Mouse (Mus musculus) MEL (cell line): ENCODE data around the gene Hormad1. TPM values are rescaled to one million over a fixed set of nuclear protein-coding genes. Genes with fewer than 3 reads are reported as not detected.
"Not testable (repeated sequence)": the region's sequence is repeated elsewhere in the genome, so short reads cannot be mapped to it uniquely, and the experiment has no call there.

Experiments
- DNase-seq: peaks from one replicate; pipeline ENCODE4 v3.0.0; 2011; ENCODE audit warnings: low read depth, low spot score
- H3K27ac ChIP-seq: 2 replicates; pipeline ENCODE4 v1.5.1; 2012; ENCODE audit warnings: low read depth, mild to moderate bottlenecking, control low read depth, low read length, moderate library complexity; ENCODE audit not compliant: control insufficient read depth
- H3K27me3 ChIP-seq, 2 experiments: fragments of 150-350 bp in 1 of 2; sonication (generic) in 1 of 2; 2 replicates each; pipeline ENCODE4 v1.6.1; 2012; ENCODE audit warnings: low read length in 2 of 2, mild to moderate bottlenecking in 2 of 2, improper control_type of control experiment in 1 of 2, moderate library complexity in 1 of 2; ENCODE audit not compliant: insufficient read depth in 2 of 2, control insufficient read depth in 1 of 2
- H3K36me3 ChIP-seq, 2 experiments: 2 replicates each; pipeline ENCODE4 v1.6.1; 2012 to 2014; ENCODE audit warnings: low read length in 2 of 2, improper control_type of control experiment in 1 of 2, inconsistent platforms in 1 of 2, mild to moderate bottlenecking in 1 of 2; ENCODE audit not compliant: insufficient read depth in 2 of 2, control insufficient read depth in 1 of 2
- H3K4me1 ChIP-seq, 2 experiments: fragments of 150-350 bp in 1 of 2; sonication (generic) in 1 of 2; 2 replicates each; pipeline ENCODE4 v1.6.1; 2012; ENCODE audit warnings: low read length in 2 of 2, improper control_type of control experiment in 1 of 2, mild to moderate bottlenecking in 1 of 2; ENCODE audit not compliant: insufficient read depth in 2 of 2, control insufficient read depth in 1 of 2
- H3K4me3 ChIP-seq, 2 experiments: fragments of 150-350 bp in 1 of 2; sonication (generic) in 1 of 2; 2 replicates each; pipeline ENCODE4 v1.5.1; 2012; ENCODE audit warnings: low read depth in 2 of 2, low read length in 2 of 2, mild to moderate bottlenecking in 2 of 2, moderate library complexity in 2 of 2, control low read depth in 1 of 2, improper control_type of control experiment in 1 of 2; ENCODE audit not compliant: control insufficient read depth in 1 of 2, insufficient read depth in 1 of 2
- H3K79me2 ChIP-seq: 2 replicates; pipeline ENCODE4 v1.6.1; 2012; ENCODE audit warnings: mild to moderate bottlenecking, low read length, moderate library complexity; ENCODE audit not compliant: control insufficient read depth, poor library complexity, insufficient read depth
- H3K9ac ChIP-seq: 2 replicates; pipeline ENCODE4 v1.6.1; 2012; ENCODE audit warnings: low read depth, mild to moderate bottlenecking, control low read depth, low read length, moderate library complexity; ENCODE audit not compliant: control insufficient read depth, poor library complexity, severe bottlenecking
- H3K9me3 ChIP-seq: fragments of 150-350 bp; sonication (generic); replicated peaks from 2 replicates; pipeline ENCODE4 v1.6.1; 2012; ENCODE audit warnings: mild to moderate bottlenecking, low read length, improper control_type of control experiment, moderate library complexity; ENCODE audit not compliant: insufficient read depth
- BHLHE40 ChIP-seq: IDR thresholded peaks from 2 replicates; pipeline ENCODE4 v1.6.1; 2012; ENCODE audit warnings: low read depth, mild to moderate bottlenecking, inconsistent platforms, low read length, improper control_type of control experiment, borderline replicate concordance
- CHD1 ChIP-seq: IDR thresholded peaks from 2 replicates; pipeline ENCODE4 v1.6.1; 2012; ENCODE audit warnings: low read depth, mild to moderate bottlenecking, inconsistent platforms, low read length, improper control_type of control experiment
- CTCF ChIP-seq, 3 experiments: IDR thresholded peaks in 2 of 3; conservative IDR thresholded peaks in 1 of 3; 2 replicates each; pipeline ENCODE4 v1.5.1; 2011 to 2012; ENCODE audit warnings: low read length in 3 of 3, low read depth in 2 of 3, mild to moderate bottlenecking in 2 of 3, improper control_type of control experiment in 1 of 3, inconsistent platforms in 1 of 3, mixed read lengths in 1 of 3, moderate library complexity in 1 of 3; ENCODE audit not compliant: control insufficient read depth in 1 of 3, insufficient read depth in 1 of 3, poor library complexity in 1 of 3, severe bottlenecking in 1 of 3
- GABPA ChIP-seq: IDR thresholded peaks from 2 replicates; pipeline ENCODE4 v1.6.1; 2012; ENCODE audit warnings: low read depth, mild to moderate bottlenecking, inconsistent platforms, low read length, improper control_type of control experiment, moderate library complexity
- JUND ChIP-seq: IDR thresholded peaks from 2 replicates; pipeline ENCODE4 v1.6.1; 2011; ENCODE audit warnings: low read depth, mild to moderate bottlenecking, improper control_type of control experiment, low read length
- MAFK ChIP-seq: IDR thresholded peaks from 2 replicates; pipeline ENCODE4 v1.6.1; 2011; ENCODE audit warnings: low read depth, mild to moderate bottlenecking, low read length, improper control_type of control experiment, borderline replicate concordance
- MEF2A ChIP-seq: IDR thresholded peaks from 2 replicates; pipeline ENCODE4 v1.6.1; 2014; ENCODE audit warnings: low read depth, mild to moderate bottlenecking, inconsistent platforms, low read length, improper control_type of control experiment; ENCODE audit not compliant: poor library complexity, insufficient replicate concordance, severe bottlenecking; ENCODE audit errors: extremely low read depth
- NRF1 ChIP-seq: IDR thresholded peaks from 2 replicates; pipeline ENCODE4 v1.6.1; 2014; ENCODE audit warnings: low read depth, mild to moderate bottlenecking, inconsistent platforms, low read length, improper control_type of control experiment, moderate library complexity; ENCODE audit not compliant: poor library complexity, insufficient read depth, severe bottlenecking
- POLR2AphosphoS5 ChIP-seq: IDR thresholded peaks from 2 replicates; pipeline ENCODE4 v1.6.1; 2012; ENCODE audit warnings: low read depth, borderline replicate concordance, mild to moderate bottlenecking, inconsistent platforms, low read length, moderate library complexity, mixed read lengths
- ZC3H11A ChIP-seq: IDR thresholded peaks from 2 replicates; pipeline ENCODE4 v1.6.1; 2012; ENCODE audit warnings: low read depth, mild to moderate bottlenecking, inconsistent platforms, low read length, improper control_type of control experiment
- polyA plus RNA-seq, 2 experiments: library from polyadenylated mRNA; stranded (reverse) in 1 of 2; unstranded in 1 of 2; fragments of >175 nt in 1 of 2; fragments of >200 nt in 1 of 2; gene quantifications; 2 replicates each; pipeline versions ENCODE4 v1.2.1 to v1.2.4; 2012; ENCODE audit warnings: low replicate concordance in 2 of 2, low read depth in 1 of 2; ENCODE audit not compliant: insufficient read length in 2 of 2, insufficient read depth in 1 of 2, missing spikeins in 1 of 2
- total RNA-seq: library from RNA; depleted of rRNA; stranded (reverse); fragments of 300-350 nt; gene quantifications from 2 replicates; pipeline ENCODE4 v1.2.3, GENCODE M21; 2012

Gene Hormad1
- total and polyA plus RNA-seq, 3 experiments, result not detected

DNA sequence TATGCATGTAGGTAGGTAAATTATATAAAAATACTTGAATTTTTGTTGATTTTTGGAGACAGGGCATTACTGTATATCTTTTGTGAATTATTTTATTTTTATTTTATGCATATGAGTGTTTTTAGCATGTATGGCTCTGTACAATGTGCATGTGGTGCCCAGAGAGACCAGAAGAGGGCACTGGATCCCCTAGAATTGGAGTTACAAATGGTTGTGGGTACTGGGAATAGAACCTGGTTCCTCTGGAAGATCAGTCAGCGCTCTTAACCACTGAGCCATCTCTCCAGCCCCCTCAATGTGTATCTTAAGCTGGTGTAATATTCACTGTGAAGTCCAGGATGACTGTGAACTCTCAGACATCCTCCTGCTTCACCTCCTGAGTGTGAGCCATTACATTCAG lies 24.6 kb upstream of the Hormad1 start (continued):
- TF ChIP-seq ZC3H11A (peak; percentile 50; the same call in 1 of the 2 replicates), POLR2AphosphoS5 (no peak), CTCF (IDR thresholded peaks at IDR 0.05 in 2 of 3, conservative IDR thresholded peaks at IDR 0.05 in 1 of 3; ENCODE audit: control insufficient read depth in 1 of 3, insufficient read depth in 1 of 3, low read depth in 2 of 3, low read length in 3 of 3, poor library complexity in 1 of 3, severe bottlenecking in 1 of 3) (peak; percentile 52 to 63 (median 53); a peak in 5 of 6 replicates)

DNA sequence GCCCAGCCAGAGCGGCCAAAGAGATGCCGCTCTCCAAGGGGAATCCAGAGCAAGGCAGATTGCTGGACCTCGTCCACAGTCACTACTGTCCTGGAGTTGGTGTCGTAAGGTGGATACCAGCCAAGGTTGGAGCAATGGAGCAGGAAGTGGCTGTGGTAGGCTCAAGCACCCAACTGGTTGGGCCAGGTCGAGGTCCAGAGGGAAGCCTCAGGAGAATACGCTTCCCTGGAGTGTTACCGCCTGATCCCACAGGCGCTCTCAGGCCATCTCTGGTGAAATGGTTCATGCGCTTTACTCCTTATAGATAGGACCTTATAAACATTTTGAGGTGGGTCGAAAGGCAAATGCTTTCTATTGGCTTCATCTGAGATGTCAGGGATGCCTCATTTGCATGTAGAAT lies 20.5 kb upstream of the Hormad1 start:
- Histone ChIP-seq H3K36me3 (no peaks in the 10 kb centered on the region), H3K79me2 (no peaks in the 10 kb centered on the region), H3K27ac (no peak overlapping the region), H3K9me3 (no peaks in the 10 kb centered on the region), H3K9ac (no peak overlapping the region), H3K4me1 (no peaks in the 10 kb centered on the region), H3K27me3 (peaks cover 20 to 22% of the 10 kb centered on the region in 2 experiments), H3K4me3 (no peak overlapping the region)
- no peak for DNase-seq
- TF ChIP-seq CTCF (IDR thresholded peaks at IDR 0.05 in 2 of 3, conservative IDR thresholded peaks at IDR 0.05 in 1 of 3; ENCODE audit: control insufficient read depth in 1 of 3, insufficient read depth in 1 of 3, low read depth in 2 of 3, low read length in 3 of 3, poor library complexity in 1 of 3, severe bottlenecking in 1 of 3) (no peak), CHD1 (no peak), MAFK (no peak)

GRCm38 (mm10) chr3:95539837-95540236 lies 19.6 kb upstream of the Hormad1 start:
- no peaks in the 10 kb centered on the region for H3K9me3 ChIP-seq
- H3K9ac ChIP-seq, result no peak overlapping the region
- no peak for TF ChIP-seq GABPA
- TF ChIP-seq JUND, result no peak
- no peak for TF ChIP-seq BHLHE40
- no peak for TF ChIP-seq MEF2A
- no peak for TF ChIP-seq NRF1
- no peaks in the 10 kb centered on the region for H3K4me1 ChIP-seq
- H3K4me3 ChIP-seq, result no peak overlapping the region
- H3K36me3 ChIP-seq, result no peaks in the 10 kb centered on the region
- no peaks in the 10 kb centered on the region for H3K79me2 ChIP-seq
- H3K27ac ChIP-seq, result no peak overlapping the region
- no peak for DNase-seq
- H3K27me3 ChIP-seq, result peaks cover 23 to 24% of the 10 kb centered on the region in 2 experiments

GRCm38 (mm10) chr3:95541186-95541585 lies 18.3 kb upstream of the Hormad1 start:
- H3K27ac ChIP-seq, H3K4me3 ChIP-seq, H3K9ac ChIP-seq, H3K4me1 ChIP-seq, H3K79me2 ChIP-seq, H3K9me3 ChIP-seq, DNase-seq, H3K36me3 ChIP-seq: not testable (repeated sequence)
- peaks cover 26 to 27% of the 10 kb centered on the region in 2 experiments for H3K27me3 ChIP-seq
